Mouse (Mus musculus): ENCODE data around the gene Zfp866.

DNA sequence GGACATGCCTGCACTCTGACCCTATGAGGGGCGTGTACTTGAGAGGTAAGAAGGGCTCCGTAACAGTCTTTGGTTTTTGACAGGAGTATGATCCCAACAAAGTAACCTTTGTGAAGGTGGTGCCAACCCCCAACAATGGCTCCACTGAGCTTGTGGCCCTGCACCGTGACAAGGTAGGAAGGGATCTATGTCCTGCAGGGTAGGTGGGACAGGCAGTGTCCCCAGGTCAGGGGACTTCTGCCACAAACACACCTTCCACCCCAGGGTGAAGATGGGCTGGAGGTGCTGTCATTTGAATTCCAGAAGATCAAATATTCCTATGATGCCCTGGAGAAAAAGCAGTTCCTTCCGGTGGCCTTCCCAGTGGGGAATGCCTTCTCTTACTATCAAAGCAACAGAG lies 2.7 kb upstream of the Zfp866 start:
- TF ChIP-seq MAX (IDR thresholded peaks at IDR 0.05; ENCODE audit: low read depth), result no peak
- TF ChIP-seq POLR2A (IDR thresholded peaks at IDR 0.05; ENCODE audit: insufficient read length, low read depth), result no peak
- TF ChIP-seq MYOG (IDR thresholded peaks at IDR 0.05; ENCODE audit: control insufficient read depth in 1 of 3, insufficient read depth in 1 of 3, insufficient read length in 2 of 3, low read depth in 2 of 3), result no peak
- no peak for TF ChIP-seq USF1 (IDR thresholded peaks at IDR 0.05; ENCODE audit: low read depth)
- TF ChIP-seq TCF12 (IDR thresholded peaks at IDR 0.05; ENCODE audit: insufficient read depth, poor library complexity, severe bottlenecking), result no peak
- no peak for TF ChIP-seq E2F4 (IDR thresholded peaks at IDR 0.05; ENCODE audit: insufficient read depth)
- TF ChIP-seq MYOD1 (IDR thresholded peaks at IDR 0.05; ENCODE audit: control insufficient read depth in 1 of 3, insufficient read length in 2 of 3, low read depth in 2 of 3), result no peak
- no peak for TF ChIP-seq POLR2AphosphoS2 (IDR thresholded peaks at IDR 0.05; ENCODE audit: insufficient read length, low read depth)

Measured in myocyte (in vitro differentiated cells).